Mouse (Mus musculus) forebrain, embryonic 10.5 days (tissue): Measurements from ENCODE around the gene Mrvi1. TPM values are rescaled to one million over a fixed set of nuclear protein-coding genes. Genes with fewer than 3 reads are reported as not detected.

Experiments used
- DNase-seq: peaks from one replicate; pipeline ENCODE4 v3.0.0-alpha.2; 2017; ENCODE audit warnings: low spot score; ENCODE audit errors: extremely low spot score
- H3K27ac ChIP-seq: fragments of 300-500 bp; sonication (generic); 2 replicates; pipeline ENCODE4 v1.5.1; 2016; ENCODE audit warnings: mild to moderate bottlenecking
- H3K27me3 ChIP-seq: fragments of 300-500 bp; sonication (generic); 2 replicates; pipeline ENCODE4 v1.6.1; 2016; ENCODE audit warnings: mild to moderate bottlenecking; ENCODE audit not compliant: poor library complexity, severe bottlenecking
- H3K36me3 ChIP-seq: fragments of 300-500 bp; sonication (generic); replicated peaks from 2 replicates; pipeline ENCODE4 v1.6.1; 2016; ENCODE audit warnings: mild to moderate bottlenecking, moderate library complexity
- H3K4me1 ChIP-seq: fragments of 300-500 bp; sonication (generic); 2 replicates; pipeline ENCODE4 v1.6.1; 2016
- H3K4me3 ChIP-seq: fragments of 300-500 bp; sonication (generic); 2 replicates; pipeline ENCODE4 v1.5.1; 2016; ENCODE audit warnings: mild to moderate bottlenecking, moderate library complexity
- H3K9me3 ChIP-seq: fragments of 300-500 bp; sonication (generic); 2 replicates; pipeline ENCODE4 v1.6.1; 2016; ENCODE audit warnings: mild to moderate bottlenecking, moderate library complexity
- WGBS: fragments of 180-500 bp; shearing (Covaris S2); methylation state at CpG from one replicate; pipeline ENCODE4 v1.1.7; 2016; 5-methylcytosine and 5-hydroxymethylcytosine counted together
- polyA plus RNA-seq: library from polyadenylated mRNA; unstranded; fragments of >200 nt; fragmentation: Nextera tagmentation; extraction: Ambion mirVana; gene quantifications from 2 replicates; pipeline ENCODE4 v1.2.1, GENCODE M21; 2016

Gene Mrvi1
- polyA plus RNA-seq, 1 experiment from 2014 or later = 1.2 TPM

DNA sequence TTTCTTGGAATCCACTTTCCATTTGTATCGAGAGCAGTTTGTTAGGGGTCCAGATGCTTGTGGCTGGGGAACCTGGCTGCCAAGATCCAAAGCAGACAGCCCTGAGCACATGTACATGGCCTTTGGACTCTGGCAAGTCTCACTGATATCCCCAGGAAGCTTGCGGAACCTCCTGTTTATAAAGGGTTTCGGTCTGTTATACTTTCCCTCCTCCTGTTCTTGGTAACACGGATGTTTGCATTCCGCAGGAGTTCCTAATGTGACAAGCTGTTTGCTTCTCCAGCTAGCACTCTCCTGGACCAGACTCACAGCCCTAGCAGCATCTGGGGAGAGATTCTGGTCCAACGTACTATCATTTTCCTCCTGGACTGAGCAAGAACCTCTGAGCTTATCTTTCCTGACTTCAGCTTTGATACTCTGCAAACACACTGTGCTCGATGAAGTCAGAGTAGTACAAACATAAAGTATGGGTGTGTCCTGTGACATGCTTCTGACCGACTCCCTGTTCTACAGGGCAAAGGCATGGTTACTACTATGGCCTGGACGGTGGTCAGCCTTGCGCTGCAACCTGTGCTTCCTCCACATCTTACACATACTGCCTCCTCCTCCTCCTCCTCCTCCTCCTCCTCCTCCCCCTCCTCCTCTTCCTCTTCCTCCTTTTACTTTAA, 88.2 kb downstream of the Mrvi1 start:
- WGBS = 88% methylated on average over 10 of the region's 10 CpGs
- Histone ChIP-seq H3K27me3 (no peaks in the 10 kb centered on the region), H3K36me3 (no peaks in the 10 kb centered on the region), H3K4me3 (no peak overlapping the region), H3K4me1 (no peaks in the 10 kb centered on the region), H3K27ac (no peak overlapping the region), H3K9me3 (no peaks in the 10 kb centered on the region)
- DNase-seq = no peak

DNA sequence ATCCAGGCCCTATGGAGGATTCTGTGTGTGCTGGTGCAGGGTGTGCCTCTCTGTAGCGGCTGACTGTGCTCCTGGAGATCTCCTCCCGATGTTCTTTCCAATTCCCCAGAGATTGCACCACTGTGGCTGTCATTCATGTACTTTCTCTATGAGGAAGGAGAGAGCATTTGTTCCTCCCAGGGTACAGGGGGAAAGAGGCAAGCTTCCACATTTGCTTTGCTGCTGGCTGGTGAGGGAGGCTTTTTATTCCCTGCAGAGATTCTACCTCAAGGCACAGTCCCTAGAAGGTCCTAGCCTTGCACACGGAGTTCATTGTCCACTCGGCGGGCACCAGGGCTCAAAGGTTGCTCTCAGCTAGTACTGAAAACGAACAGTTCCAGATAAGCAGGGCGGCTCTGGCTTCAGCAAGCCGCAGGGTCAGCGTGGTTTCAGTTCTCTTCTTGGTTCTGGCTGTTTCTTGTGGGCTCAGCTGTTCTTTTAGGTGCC, 90.7 kb downstream of the Mrvi1 start:
- no peaks in the 10 kb centered on the region for H3K36me3 ChIP-seq
- WGBS = 82% methylated on average over 9 of the region's 9 CpGs
- H3K27me3 ChIP-seq = no peaks in the 10 kb centered on the region
- H3K9me3 ChIP-seq = no peaks in the 10 kb centered on the region
- no peak overlapping the region for H3K4me3 ChIP-seq
- H3K4me1 ChIP-seq = no peaks in the 10 kb centered on the region
- no peak for DNase-seq
- no peak overlapping the region for H3K27ac ChIP-seq

DNA sequence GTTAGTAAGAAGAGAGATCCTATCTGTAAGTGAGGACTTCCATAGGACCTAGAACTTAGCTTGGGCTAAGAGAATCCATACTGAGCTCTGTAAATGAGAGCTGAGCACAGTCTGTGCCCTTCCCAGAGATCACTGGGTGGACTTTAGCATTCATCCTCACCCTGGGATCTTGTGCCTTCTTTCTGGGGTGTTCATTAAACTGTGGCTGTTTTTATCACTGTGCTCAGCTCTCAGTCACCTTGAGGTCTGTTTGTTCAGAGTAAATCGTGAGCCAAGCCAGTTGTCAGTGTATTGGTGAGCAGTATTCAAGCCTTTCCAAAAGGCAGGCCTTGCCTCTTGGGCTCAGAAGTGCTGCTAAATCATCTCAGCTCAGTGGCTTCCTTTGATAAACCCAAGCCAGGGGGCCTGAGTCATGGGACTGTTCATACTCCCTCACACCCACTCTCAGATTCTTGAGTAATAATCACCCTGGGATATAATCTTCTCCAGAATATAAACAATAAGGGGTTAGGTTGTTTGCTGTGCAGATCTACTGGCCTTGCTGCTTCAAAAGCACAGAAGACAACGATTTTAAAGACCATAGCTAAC, 100.4 kb downstream of the Mrvi1 start:
- WGBS = 86% methylated on average over 2 of the region's 2 CpGs
- H3K36me3 ChIP-seq = no peaks in the 10 kb centered on the region

DNA sequence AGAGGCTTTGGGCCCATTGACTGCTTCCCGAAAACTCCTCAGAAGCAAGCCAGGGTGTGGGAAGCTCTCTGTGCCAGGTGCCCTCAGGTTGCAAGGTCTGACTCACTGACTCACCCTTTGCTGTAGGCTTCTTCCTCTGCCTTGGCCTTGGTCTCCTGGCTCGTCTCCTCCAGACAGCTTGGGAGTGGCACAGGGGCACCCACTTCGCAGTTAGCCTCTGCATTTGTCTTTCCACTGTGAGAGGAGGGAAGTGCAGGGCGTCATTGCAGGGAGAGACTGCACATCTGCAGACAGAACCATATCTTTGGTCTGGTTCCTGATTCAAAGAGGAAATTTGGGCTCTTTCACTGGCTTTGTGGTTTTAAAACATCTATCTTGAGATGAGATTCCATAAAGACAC, 104.2 kb downstream of the Mrvi1 start:
- Histone ChIP-seq H3K4me3 (no peak overlapping the region), H3K4me1 (no peaks in the 10 kb centered on the region), H3K27ac (no peak overlapping the region), H3K9me3 (no peaks in the 10 kb centered on the region), H3K27me3 (no peaks in the 10 kb centered on the region), H3K36me3 (no peaks in the 10 kb centered on the region)
- no peak for DNase-seq
- WGBS = 90% methylated on average over 4 of the region's 4 CpGs

More for the DNA sequence above, 100.4 kb downstream of the Mrvi1 start:
- DNase-seq = no peak
- H3K4me1 ChIP-seq = no peaks in the 10 kb centered on the region
- no peaks in the 10 kb centered on the region for H3K27me3 ChIP-seq
- no peaks in the 10 kb centered on the region for H3K9me3 ChIP-seq
- H3K27ac ChIP-seq = no peak overlapping the region
- no peak overlapping the region for H3K4me3 ChIP-seq

DNA sequence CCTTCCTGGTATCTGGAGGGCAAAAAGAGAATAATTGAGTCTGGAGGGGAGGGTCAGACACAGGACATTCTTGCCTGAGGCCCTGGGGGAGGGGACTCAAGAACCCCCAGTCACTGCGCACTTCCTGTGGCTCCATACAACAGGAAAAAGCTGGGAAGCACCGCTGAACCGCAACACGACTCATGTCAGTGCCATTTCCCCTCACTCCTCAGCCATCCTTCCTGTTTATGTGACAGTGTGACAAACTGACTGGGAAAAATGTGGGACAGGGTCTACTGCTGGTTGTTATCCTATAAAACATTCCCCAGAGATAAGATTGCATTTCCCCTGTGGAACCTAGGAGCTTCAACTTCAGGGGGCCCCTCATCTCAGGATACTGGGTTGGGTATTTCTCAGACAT, 105.3 kb downstream of the Mrvi1 start:
- no peaks in the 10 kb centered on the region for H3K9me3 ChIP-seq
- no peaks in the 10 kb centered on the region for H3K36me3 ChIP-seq
- 92% methylated on average over 4 of the region's 4 CpGs for WGBS
- no peak overlapping the region for H3K4me3 ChIP-seq
- H3K27me3 ChIP-seq = no peaks in the 10 kb centered on the region
- no peak overlapping the region for H3K27ac ChIP-seq
- no peak for DNase-seq
- H3K4me1 ChIP-seq = no peaks in the 10 kb centered on the region

DNA sequence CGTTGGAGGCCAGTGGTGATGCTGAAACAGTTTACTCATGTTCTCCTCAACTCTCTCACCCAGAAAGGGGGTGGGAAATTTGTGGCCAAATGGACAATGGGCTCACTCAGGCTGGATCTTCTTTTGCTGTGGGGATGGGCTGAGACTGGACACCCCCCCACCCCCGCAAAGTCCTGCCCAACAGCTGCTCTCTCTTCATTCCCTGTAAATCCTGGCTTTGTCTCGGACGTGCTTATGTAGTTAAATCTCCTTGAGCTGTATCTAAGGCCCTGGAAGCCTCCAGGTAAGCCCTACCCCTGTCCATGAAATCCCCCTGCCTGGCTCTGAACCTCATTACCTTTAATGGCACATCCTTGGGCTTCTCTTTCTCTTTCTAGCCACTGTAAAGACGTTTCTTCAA, 113.5 kb downstream of the Mrvi1 start:
- H3K36me3 ChIP-seq = no peaks in the 10 kb centered on the region
- WGBS = 65% methylated on average over 5 of the region's 5 CpGs
- H3K27me3 ChIP-seq = no peaks in the 10 kb centered on the region

DNA sequence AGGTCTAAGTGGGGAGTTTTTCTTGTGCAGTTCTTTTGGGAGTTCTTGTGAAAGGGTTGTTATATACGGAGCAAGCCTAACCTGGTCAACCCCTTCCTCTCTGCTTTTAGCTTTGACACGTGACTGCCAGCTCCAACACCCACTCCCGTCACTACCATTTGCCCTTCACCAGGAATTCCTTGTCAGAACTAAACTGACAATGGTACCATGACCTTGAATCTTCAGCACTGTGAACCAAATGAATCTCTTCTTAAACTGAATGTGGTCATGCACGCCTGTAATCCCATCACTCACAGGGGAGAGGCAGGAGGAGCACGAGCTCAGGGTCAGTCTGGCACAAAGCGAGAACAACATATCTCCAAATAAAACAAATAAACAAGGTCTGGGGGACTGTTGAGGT, 115.1 kb downstream of the Mrvi1 start:
- no peak for DNase-seq
- 94% methylated on average over 6 of the region's 6 CpGs for WGBS
- no peaks in the 10 kb centered on the region for H3K36me3 ChIP-seq

More for the DNA sequence above, 113.5 kb downstream of the Mrvi1 start:
- no peak for DNase-seq
- no peaks in the 10 kb centered on the region for H3K9me3 ChIP-seq
- H3K4me1 ChIP-seq = peaks cover 20% of the 10 kb centered on the region
- no peak overlapping the region for H3K4me3 ChIP-seq
- no peak overlapping the region for H3K27ac ChIP-seq

DNA sequence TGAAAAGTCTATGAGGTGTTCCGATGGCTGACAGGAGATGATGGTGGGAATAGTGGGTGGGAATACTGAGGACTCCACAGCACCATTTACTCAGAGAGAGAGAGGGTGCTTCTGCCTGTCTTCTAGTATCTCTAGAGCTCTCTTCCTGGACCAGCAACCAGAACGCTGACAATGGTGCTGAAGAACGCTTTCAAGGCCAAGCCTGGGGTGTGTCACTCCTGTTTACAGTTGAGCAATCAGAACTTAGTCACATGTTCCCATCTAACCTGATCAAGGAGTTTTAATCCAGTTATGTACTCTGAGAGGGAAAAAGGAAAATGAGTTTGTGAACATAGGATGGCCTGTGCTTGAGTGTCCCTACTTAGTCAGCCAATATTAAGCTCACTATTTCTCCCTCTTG, 116.2 kb downstream of the Mrvi1 start:
- DNase-seq = no peak
- Histone ChIP-seq H3K9me3 (no peaks in the 10 kb centered on the region), H3K36me3 (no peaks in the 10 kb centered on the region), H3K27ac (no peak overlapping the region), H3K4me1 (peaks cover 17% of the 10 kb centered on the region), H3K4me3 (no peak overlapping the region), H3K27me3 (no peaks in the 10 kb centered on the region)
- 95% methylated on average over 3 of the region's 3 CpGs for WGBS

More for the DNA sequence above, 115.1 kb downstream of the Mrvi1 start:
- H3K4me1 ChIP-seq = peaks cover 20% of the 10 kb centered on the region
- no peaks in the 10 kb centered on the region for H3K27me3 ChIP-seq
- no peak overlapping the region for H3K4me3 ChIP-seq
- no peak overlapping the region for H3K27ac ChIP-seq
- no peaks in the 10 kb centered on the region for H3K9me3 ChIP-seq

DNA sequence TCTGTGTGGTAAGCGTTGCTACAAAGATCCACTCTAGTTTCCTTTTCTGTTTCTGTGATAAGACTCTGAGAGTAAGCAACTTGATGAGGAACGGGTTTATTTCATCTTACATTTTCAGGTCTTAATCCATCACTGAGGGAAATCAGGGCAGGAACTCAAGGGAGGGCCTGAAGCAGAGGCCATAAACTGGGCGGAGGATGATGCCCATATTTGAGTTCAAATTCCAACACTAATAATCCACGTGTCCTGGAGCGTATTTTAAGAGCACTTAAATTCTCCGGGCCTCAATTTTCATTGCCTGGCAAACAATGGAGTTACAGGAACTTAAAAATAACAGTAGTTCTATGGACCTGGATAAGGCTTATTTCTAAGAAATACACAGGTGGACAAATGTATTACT, 116.7 kb downstream of the Mrvi1 start:
- Histone ChIP-seq H3K9me3 (no peaks in the 10 kb centered on the region), H3K36me3 (no peaks in the 10 kb centered on the region), H3K27me3 (no peaks in the 10 kb centered on the region), H3K27ac (0 out of 2 replicates have a peak overlapping the region, but pooled peaks have one; percentile 67), H3K4me1 (peaks cover 15% of the 10 kb centered on the region), H3K4me3 (no peak overlapping the region)
- no peak for DNase-seq
- 87% methylated on average over 6 of the region's 6 CpGs for WGBS

DNA sequence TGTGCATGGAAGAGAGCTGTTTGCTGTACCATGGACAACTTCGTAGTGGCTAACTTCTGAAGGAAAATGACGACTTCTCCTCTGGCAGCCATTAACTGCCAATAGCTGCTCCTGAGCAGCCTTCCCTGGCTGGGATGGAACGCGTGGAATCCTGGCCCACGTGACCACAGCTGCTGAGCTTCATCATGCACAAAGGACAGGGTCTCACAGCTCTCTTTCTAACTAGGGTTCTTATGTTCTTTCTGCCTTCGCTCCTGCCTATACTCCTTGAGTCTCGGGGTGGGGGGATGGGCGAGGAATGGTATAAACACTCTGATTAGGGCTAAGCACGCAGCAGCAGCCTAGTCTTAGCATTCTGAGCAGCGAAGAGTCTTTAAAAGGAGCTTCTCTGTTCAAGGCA, 117.2 kb downstream of the Mrvi1 start:
- Histone ChIP-seq H3K27me3 (no peaks in the 10 kb centered on the region), H3K9me3 (no peaks in the 10 kb centered on the region), H3K4me3 (no peak overlapping the region), H3K27ac (peak overlapping the region; percentile 67), H3K36me3 (no peaks in the 10 kb centered on the region), H3K4me1 (peaks cover 15% of the 10 kb centered on the region)
- DNase-seq = peak; percentile 23
- WGBS = 46% methylated on average over 10 of the region's 10 CpGs

DNA sequence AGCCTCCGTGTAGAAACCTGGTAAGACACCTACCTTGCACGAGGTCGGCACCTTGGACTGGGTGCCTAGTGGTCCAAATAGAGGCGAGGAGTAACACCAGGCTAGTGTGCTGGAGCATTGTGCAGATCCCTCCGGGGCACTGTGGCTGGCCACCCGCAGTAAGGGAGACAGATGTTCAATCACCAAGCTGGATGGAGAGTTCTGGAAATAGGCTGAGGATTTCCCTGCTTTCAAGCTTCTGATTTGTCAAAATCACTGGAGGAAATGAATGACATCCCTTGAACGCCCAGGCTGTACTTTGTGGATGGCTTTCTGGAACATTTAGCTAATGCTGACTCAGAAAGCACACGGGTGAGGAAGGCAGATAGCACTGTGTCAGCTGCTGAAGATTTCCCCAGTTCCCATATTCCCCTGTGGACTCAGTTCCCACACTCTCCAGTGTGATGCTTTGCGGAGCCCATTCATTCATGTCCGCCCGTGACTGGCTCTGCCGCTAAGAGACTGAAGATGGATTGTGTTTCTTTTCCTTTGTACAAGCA, 119.4 kb downstream of the Mrvi1 start, which contains the start of gene Lyve1:
Lyve1 (minus strand) TSS at position 489 of the 539 bp plus-strand sequence.
- no peaks in the 10 kb centered on the region for H3K9me3 ChIP-seq
- no peak within 1 kb of the TSS for H3K27ac ChIP-seq
- DNase-seq = no peak
- H3K36me3 ChIP-seq = no peaks in the 10 kb centered on the region
- H3K4me3 ChIP-seq = no peak within 1 kb of the TSS
- peaks cover 15% of the 10 kb centered on the region for H3K4me1 ChIP-seq
- WGBS = 88% methylated on average over 12 of the region's 12 CpGs
- H3K27me3 ChIP-seq = no peaks in the 10 kb centered on the region

DNA sequence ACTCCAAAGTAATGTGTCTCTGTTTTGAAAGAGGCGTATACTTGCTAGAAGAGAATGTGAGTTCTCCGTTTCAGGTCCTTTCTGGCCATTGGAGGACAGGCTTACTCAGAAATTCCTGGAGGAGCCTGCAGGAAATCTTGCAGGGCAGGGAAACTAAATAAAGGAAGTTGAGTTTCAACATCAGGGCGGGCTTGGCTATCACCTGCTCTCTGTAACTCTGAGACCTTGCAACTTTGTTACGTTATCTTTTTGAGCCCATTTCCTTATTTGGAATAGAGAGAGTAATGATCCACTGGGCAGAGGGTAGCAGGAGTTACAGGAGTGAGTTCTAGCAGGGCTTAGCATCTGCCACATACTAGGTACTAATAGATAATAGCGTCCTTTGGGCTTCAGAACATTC, 122.1 kb downstream of the Mrvi1 start:
- Histone ChIP-seq H3K27ac (no peak overlapping the region), H3K4me1 (peaks cover 10% of the 10 kb centered on the region), H3K9me3 (no peaks in the 10 kb centered on the region), H3K27me3 (no peaks in the 10 kb centered on the region), H3K4me3 (no peak overlapping the region), H3K36me3 (no peaks in the 10 kb centered on the region)
- no peak for DNase-seq
- WGBS = 80% methylated on average over 5 of the region's 5 CpGs

DNA sequence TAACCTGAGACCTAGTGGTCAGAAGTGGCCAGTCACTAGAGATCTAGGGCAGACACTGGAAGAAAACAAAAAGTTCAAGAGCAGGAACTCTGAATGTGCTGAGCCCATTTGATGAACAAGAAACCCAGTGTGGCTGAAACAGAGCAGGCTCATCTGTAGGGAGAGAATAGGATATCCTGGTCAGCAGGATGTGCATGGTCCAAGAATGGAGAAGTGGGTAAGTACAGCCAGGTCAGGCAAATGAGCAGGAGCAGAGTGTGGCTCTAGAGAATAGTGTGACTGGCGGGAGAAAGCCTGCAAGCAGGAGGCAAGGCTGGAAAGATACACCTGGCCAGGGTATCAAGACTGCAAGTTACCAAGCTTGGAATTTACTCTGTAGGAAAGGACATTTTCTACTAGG, 126.7 kb downstream of the Mrvi1 start:
- Histone ChIP-seq H3K27ac (no peak overlapping the region), H3K4me3 (no peak overlapping the region), H3K36me3 (no peaks in the 10 kb centered on the region), H3K4me1 (peaks cover 6% of the 10 kb centered on the region), H3K27me3 (no peaks in the 10 kb centered on the region), H3K9me3 (no peaks in the 10 kb centered on the region)
- no peak for DNase-seq
- 68% methylated on average over 1 of the region's 1 CpGs for WGBS
